Mouse (Mus musculus): ENCODE results near the gene Olfr1381.
"Not testable (repeated sequence)": the region's sequence is repeated elsewhere in the genome, so short reads cannot be mapped to it uniquely, and the experiment has no call there.

DNA sequence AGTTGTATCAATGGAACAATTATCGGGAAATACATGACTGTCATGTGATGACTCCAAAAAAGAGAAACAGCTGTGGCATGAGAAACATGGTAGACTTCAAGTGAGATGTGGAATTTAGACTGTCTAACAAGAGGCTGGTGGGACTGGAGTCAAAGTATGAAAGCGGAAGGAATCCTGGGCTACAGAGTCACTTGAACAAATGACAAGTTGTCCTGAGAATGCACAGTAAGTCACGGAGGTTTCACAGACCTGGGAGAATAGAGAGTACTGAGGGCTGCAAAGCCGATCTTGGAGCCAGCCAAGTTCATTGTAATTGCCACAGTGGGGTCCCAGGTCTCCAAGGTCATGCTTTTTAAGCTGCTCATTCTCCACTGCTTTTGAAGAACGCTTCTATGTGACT lies 13.3 kb downstream of the Olfr1381 start, which contains the start of gene Olfr1380:
- TF ChIP-seq CTCF, EP300 (IDR thresholded peaks at IDR 0.05): not testable (repeated sequence)
